Mouse (Mus musculus) bone marrow macrophage, adult 2 months (primary cell): ENCODE measurements around the gene Megf11.

Source experiments
- CTCF ChIP-seq: IDR thresholded peaks from 2 replicates; pipeline ENCODE4 v1.5.1; 2012; ENCODE audit warnings: low read depth, mild to moderate bottlenecking, low read length, moderate library complexity
- POLR2A ChIP-seq: IDR thresholded peaks from 2 replicates; pipeline ENCODE4 v1.6.1; 2012; ENCODE audit warnings: mild to moderate bottlenecking, low read depth, low read length, borderline replicate concordance

- TF ChIP-seq CTCF (no peak), POLR2A (no peak)
These were observed 348.7 kb downstream of the Megf11 start for GRCm38 (mm10) chr9:64734166-64734565.
